Mouse (Mus musculus) urinary bladder, postnatal 10 days (tissue): ENCODE measurements around the gene Rpl36-ps4.

Source experiments
- DNase-seq: peaks from one replicate; pipeline ENCODE4 v3.0.0; 2022; ENCODE audit warnings: low spot score

Rpl36-ps4 gene

GRCm38 (mm10) chr17:87920677-87921076, at the start of gene Rpl36-ps4:
Gene Rpl36-ps4 (plus strand): TSS chr17:87920977.
- no peak for DNase-seq

GRCm38 (mm10) chr17:87871461-87872126, 49.2 kb upstream of the Rpl36-ps4 start:
- DNase-seq, result no peak

GRCm38 (mm10) chr17:87872286-87872685, 48.5 kb upstream of the Rpl36-ps4 start:
- no peak for DNase-seq

GRCm38 (mm10) chr17:87873456-87873855, 47.3 kb upstream of the Rpl36-ps4 start:
- no peak for DNase-seq

GRCm38 (mm10) chr17:87873943-87874342, 46.8 kb upstream of the Rpl36-ps4 start:
- no peak for DNase-seq

- no peak for DNase-seq
Observed at GRCm38 (mm10) chr17:87875346-87875920, 45.3 kb upstream of the Rpl36-ps4 start.

GRCm38 (mm10) chr17:87876295-87877000, 44.3 kb upstream of the Rpl36-ps4 start:
- DNase-seq, result no peak

- no peak for DNase-seq
Observed at GRCm38 (mm10) chr17:87877207-87878073, 43.3 kb upstream of the Rpl36-ps4 start.

- no peak for DNase-seq
Observed at GRCm38 (mm10) chr17:87878556-87879483, 42.0 kb upstream of the Rpl36-ps4 start.

GRCm38 (mm10) chr17:87879484-87880225, 41.1 kb upstream of the Rpl36-ps4 start:
- DNase-seq, result no peak

- DNase-seq, result no peak
Observed at GRCm38 (mm10) chr17:87882594-87882993, 38.2 kb upstream of the Rpl36-ps4 start.

- DNase-seq, result no peak
Observed at GRCm38 (mm10) chr17:87897175-87897574, 23.6 kb upstream of the Rpl36-ps4 start.

- DNase-seq, result no peak
Observed at GRCm38 (mm10) chr17:87900677-87901076, 20.1 kb upstream of the Rpl36-ps4 start.

- DNase-seq, result no peak
Observed at GRCm38 (mm10) chr17:87901163-87901562, 19.6 kb upstream of the Rpl36-ps4 start.

- no peak for DNase-seq
Observed at GRCm38 (mm10) chr17:87903213-87903612, 17.6 kb upstream of the Rpl36-ps4 start.

- no peak for DNase-seq
Observed at GRCm38 (mm10) chr17:87903725-87904124, 17.1 kb upstream of the Rpl36-ps4 start.

- no peak for DNase-seq
Observed at GRCm38 (mm10) chr17:87915386-87915785, 5.4 kb upstream of the Rpl36-ps4 start.

- no peak for DNase-seq
Observed at GRCm38 (mm10) chr17:87918121-87918520, 2.7 kb upstream of the Rpl36-ps4 start.

- no peak for DNase-seq
Observed at GRCm38 (mm10) chr17:87934326-87934725, 13.5 kb downstream of the Rpl36-ps4 start.

- no peak for DNase-seq
Observed at GRCm38 (mm10) chr17:87934736-87935135, 14.0 kb downstream of the Rpl36-ps4 start.
